Comparison of ENCODE assay signal across 8 mouse cellular contexts in the genomic region with DNA sequence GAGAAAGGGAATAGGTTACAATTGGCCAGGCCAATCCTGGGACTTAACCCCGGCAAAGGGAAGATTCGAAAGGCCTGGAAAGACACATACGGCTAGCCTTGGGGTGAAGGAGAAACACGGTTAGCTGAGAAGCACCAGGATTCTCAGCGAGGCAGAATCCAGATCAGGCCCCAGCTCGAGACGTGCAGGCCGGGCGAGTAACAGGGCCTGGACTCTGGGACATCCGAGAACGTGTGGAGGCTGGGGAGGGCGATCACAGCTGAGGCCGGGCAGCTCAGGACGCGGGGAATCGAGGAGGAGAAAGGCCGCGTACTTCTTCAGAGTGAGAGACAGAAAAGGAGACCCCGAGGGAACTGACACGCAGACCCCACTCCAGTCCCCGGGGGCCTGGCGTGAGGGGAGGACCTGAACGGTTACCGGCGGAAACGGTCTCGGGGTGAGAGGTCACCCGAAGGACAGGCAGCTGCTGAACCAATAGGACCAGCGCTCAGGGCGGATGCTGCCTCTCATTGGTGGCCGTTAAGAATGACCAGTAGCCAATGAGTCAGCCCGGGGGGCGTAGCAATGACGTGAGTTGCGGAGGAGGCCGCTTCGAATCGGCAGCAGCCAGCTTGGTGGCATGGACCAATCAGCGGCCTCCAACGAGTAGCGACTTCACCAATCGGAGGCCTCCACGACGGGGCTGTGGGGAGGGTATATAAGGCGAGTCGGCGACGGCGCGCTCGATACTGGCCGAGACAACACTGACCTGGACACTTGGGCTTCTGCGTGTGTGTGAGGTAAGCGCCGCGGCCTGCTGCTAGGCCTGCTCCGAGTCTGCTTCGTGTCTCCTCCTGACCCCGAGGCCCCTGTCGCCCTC. TPM values are rescaled to one million over a fixed set of nuclear protein-coding genes. Genes with fewer than 3 reads are reported as not detected.
DNase-seq lines count a peak whose midpoint lies in the region; ATAC-seq and TF ChIP-seq lines count a peak whose summit lies in the region.

A gene (plus strand): TSS at position 603 of the 859 bp plus-strand sequence.

- peaks cover 2 to 16% of the 10 kb centered on the region in 2 experiments for H3K4me1 ChIP-seq in MEL (ENCODE audit: control insufficient read depth in 1 of 2, insufficient read depth in 2 of 2, low read length in 2 of 2)
- H3K4me1 ChIP-seq in cerebellum, adult 2 months (ENCODE audit: control insufficient read depth, insufficient read depth, low read length): peaks cover 16% of the 10 kb centered on the region; the same call in 1 of the 2 replicates
- H3K4me1 ChIP-seq in forebrain, postnatal 0 days (ENCODE audit: insufficient read depth): peaks cover 21% of the 10 kb centered on the region
- H3K4me1 ChIP-seq in lung, embryonic 15.5 days: peaks cover 38% of the 10 kb centered on the region

- peak; percentile 100 for DNase-seq in MEL (ENCODE audit: low read depth, low spot score)
- DNase-seq in cerebellum, adult 2 months: peak; percentile 99 to 100
- DNase-seq in forebrain, postnatal 0 days: peak; percentile 100
- peak; percentile 99 for DNase-seq in heart, postnatal 4 days
- peak; percentile 100 for DNase-seq in layer of hippocampus, adult 8-10 months (ENCODE audit: low spot score in 2 of 2)
- peak; percentile 100 for DNase-seq in ovary, adult 18-20 months (ENCODE audit: low spot score)
- DNase-seq in thymus, postnatal 0 days (ENCODE audit: low spot score): peak; percentile 100

- peak within 1 kb of the TSS; percentile 79 for H3K27ac ChIP-seq in MEL (ENCODE audit: control insufficient read depth, low read depth, low read length)
- H3K27ac ChIP-seq in cerebellum, adult 2 months (ENCODE audit: insufficient read depth, low read length): peak within 1 kb of the TSS; percentile 86
- peak within 1 kb of the TSS; percentile 91 for H3K27ac ChIP-seq in forebrain, postnatal 0 days (ENCODE audit: low read depth, low read length)
- H3K27ac ChIP-seq in lung, embryonic 15.5 days: peak within 1 kb of the TSS; percentile 81

- TF ChIP-seq CTCF in MEL (IDR thresholded peaks at IDR 0.05 in 2 of 3, conservative IDR thresholded peaks at IDR 0.05 in 1 of 3; ENCODE audit: control insufficient read depth in 1 of 3, insufficient read depth in 1 of 3, low read depth in 2 of 3, low read length in 3 of 3, poor library complexity in 1 of 3, severe bottlenecking in 1 of 3): no peak
- no peak for TF ChIP-seq CTCF in cerebellum, adult 2 months (IDR thresholded peaks at IDR 0.05; ENCODE audit: borderline replicate concordance, insufficient read depth, low read depth, low read length)
- TF ChIP-seq CTCF in forebrain, postnatal 0 days (IDR thresholded peaks at IDR 0.05; ENCODE audit: low read depth): no peak

- peaks cover 36 to 40% of the 10 kb centered on the region in 2 experiments for H3K36me3 ChIP-seq in MEL (ENCODE audit: control insufficient read depth in 1 of 2, insufficient read depth in 2 of 2, low read length in 2 of 2)
- peaks cover 31% of the 10 kb centered on the region for H3K36me3 ChIP-seq in forebrain, postnatal 0 days (ENCODE audit: insufficient read depth)
- H3K36me3 ChIP-seq in lung, embryonic 15.5 days: peaks cover 30% of the 10 kb centered on the region

- H3K4me3 ChIP-seq in MEL (ENCODE audit: control insufficient read depth in 1 of 2, insufficient read depth in 1 of 2, low read depth in 2 of 2, low read length in 2 of 2): peak within 1 kb of the TSS; percentile 75 to 92
- H3K4me3 ChIP-seq in cerebellum, adult 2 months (replicated peaks; ENCODE audit: insufficient read depth, low read depth, low read length): peak within 1 kb of the TSS; percentile 89
- H3K4me3 ChIP-seq in forebrain, postnatal 0 days (ENCODE audit: low read depth, low read length): peak within 1 kb of the TSS; percentile 93
- peak within 1 kb of the TSS; percentile 80 for H3K4me3 ChIP-seq in lung, embryonic 15.5 days

- TF ChIP-seq EP300 in MEL (IDR thresholded peaks at IDR 0.05; ENCODE audit: low read depth in 1 of 2, low read length in 2 of 2): peak in 1 of 2 experiments; percentile 52; a peak in 1 of 4 replicates

- TF ChIP-seq POLR2A in MEL (IDR thresholded peaks at IDR 0.05; ENCODE audit: control insufficient read depth in 1 of 2, insufficient read depth in 1 of 2, low read depth in 1 of 2, low read length in 2 of 2, poor library complexity in 1 of 2): peak; percentile 98 to 100
- peak; percentile 100 for TF ChIP-seq POLR2A in cerebellum, adult 2 months (IDR thresholded peaks at IDR 0.05; ENCODE audit: borderline replicate concordance, insufficient read depth, low read length)

- H3K9ac ChIP-seq in MEL (ENCODE audit: control insufficient read depth, low read depth, low read length, poor library complexity, severe bottlenecking): peak within 1 kb of the TSS; percentile 94
- peak within 1 kb of the TSS; percentile 98 for H3K9ac ChIP-seq in forebrain, postnatal 0 days
- H3K9ac ChIP-seq in lung, embryonic 15.5 days: peak within 1 kb of the TSS; percentile 91

- ATAC-seq in forebrain, postnatal 0 days: peak; percentile 98
- peak; percentile 99 for ATAC-seq in lung, embryonic 15.5 days (ENCODE audit: borderline replicate concordance, extremely low read depth, low FRiP score, low TSS enrichment)

- H3K9me3 ChIP-seq in MEL (replicated peaks; ENCODE audit: insufficient read depth, low read length): no peaks in the 10 kb centered on the region
- H3K9me3 ChIP-seq in forebrain, postnatal 0 days (ENCODE audit: low read length): no peaks in the 10 kb centered on the region
- no peaks in the 10 kb centered on the region for H3K9me3 ChIP-seq in lung, embryonic 15.5 days

- peaks cover 55% of the 10 kb centered on the region for H3K79me2 ChIP-seq in MEL (ENCODE audit: control insufficient read depth, insufficient read depth, low read length, poor library complexity)

- WGBS in cerebellum, adult 2 months: under 1% methylated on average over 60 of the region's 60 CpGs
- 1% methylated on average over 60 of the region's 60 CpGs for WGBS in forebrain, postnatal 0 days
- WGBS in lung, embryonic 15.5 days: under 1% methylated on average over 60 of the region's 60 CpGs

- no peak for TF ChIP-seq RAD21 in MEL (IDR thresholded peaks at IDR 0.05; ENCODE audit: low read depth, low read length)

- no peaks in the 10 kb centered on the region for H3K27me3 ChIP-seq in MEL (ENCODE audit: control insufficient read depth in 1 of 2, insufficient read depth in 2 of 2, low read length in 2 of 2)
- no peaks in the 10 kb centered on the region for H3K27me3 ChIP-seq in cerebellum, adult 2 months (ENCODE audit: control insufficient read depth, insufficient read depth, low read length)
- no peaks in the 10 kb centered on the region for H3K27me3 ChIP-seq in forebrain, postnatal 0 days (ENCODE audit: insufficient read depth, low read length)
- no peaks in the 10 kb centered on the region for H3K27me3 ChIP-seq in lung, embryonic 15.5 days

- peak within 1 kb of the TSS; percentile 71 for H3K4me2 ChIP-seq in forebrain, postnatal 0 days (ENCODE audit: low read depth)
- H3K4me2 ChIP-seq in lung, embryonic 15.5 days: peak within 1 kb of the TSS; percentile 62

TF ChIP-seq in MEL, 35 proteins besides CTCF, POLR2A, EP300 and RAD21 (continues in another document):
- no peak for TF ChIP-seq BHLHE40 (IDR thresholded peaks at IDR 0.05; ENCODE audit: borderline replicate concordance, low read depth, low read length)
- peak; percentile 74; the same call in 1 of the 2 replicates for TF ChIP-seq UBTF (IDR thresholded peaks at IDR 0.05; ENCODE audit: borderline replicate concordance, insufficient read depth, low read depth, low read length)
- TF ChIP-seq TAL1 (IDR thresholded peaks at IDR 0.05; ENCODE audit: low read length): no peak
- TF ChIP-seq USF1 (IDR thresholded peaks at IDR 0.05; ENCODE audit: low read depth, low read length): 0 out of 2 replicates have a peak, but pooled peaks have one; percentile 5
- no peak for TF ChIP-seq USF2 (IDR thresholded peaks at IDR 0.05; ENCODE audit: borderline replicate concordance in 1 of 2, insufficient read depth in 1 of 2, low read depth in 1 of 2, low read length in 2 of 2)
- no peak for TF ChIP-seq MEF2A (IDR thresholded peaks at IDR 0.05; ENCODE audit: extremely low read depth, insufficient replicate concordance, low read depth, low read length, poor library complexity, severe bottlenecking)
- TF ChIP-seq CHD2 (IDR thresholded peaks at IDR 0.05; ENCODE audit: low read length): peak; percentile 94
- no peak for TF ChIP-seq CHD1 (IDR thresholded peaks at IDR 0.05; ENCODE audit: low read depth, low read length)
- TF ChIP-seq HCFC1 (IDR thresholded peaks at IDR 0.05; ENCODE audit: low read depth, low read length): peak; percentile 93
- no peak for TF ChIP-seq GATA1 (IDR thresholded peaks at IDR 0.05; ENCODE audit: low read depth, low read length)
- TF ChIP-seq POLR2AphosphoS5 (IDR thresholded peaks at IDR 0.05; ENCODE audit: borderline replicate concordance, low read depth, low read length): peak; percentile 99
- no peak for TF ChIP-seq GABPA (IDR thresholded peaks at IDR 0.05; ENCODE audit: low read depth, low read length)
- TF ChIP-seq SMC3 (IDR thresholded peaks at IDR 0.05; ENCODE audit: low read depth, low read length): no peak
- TF ChIP-seq ZMIZ1 (IDR thresholded peaks at IDR 0.05; ENCODE audit: low read depth, low read length): peak; percentile 99
- TF ChIP-seq RCOR1 (IDR thresholded peaks at IDR 0.05; ENCODE audit: low read depth, low read length): no peak
- TF ChIP-seq JUND (IDR thresholded peaks at IDR 0.05; ENCODE audit: low read depth, low read length): peak; percentile 68; the same call in 1 of the 2 replicates
- TF ChIP-seq ELF1 (IDR thresholded peaks at IDR 0.05; ENCODE audit: low read depth, low read length): peak; percentile 49
- TF ChIP-seq NELFE (IDR thresholded peaks at IDR 0.05; ENCODE audit: low read depth, low read length): peak; percentile 100
- TF ChIP-seq MXI1 (IDR thresholded peaks at IDR 0.05; ENCODE audit: low read depth, low read length): peak; percentile 89
- TF ChIP-seq TBP (IDR thresholded peaks at IDR 0.05; ENCODE audit: low read depth, low read length): peak; percentile 99
- no peak for TF ChIP-seq MAFK (IDR thresholded peaks at IDR 0.05; ENCODE audit: borderline replicate concordance, low read depth, low read length)

RNA-seq across cellular contexts. Expression of the gene that starts here (rescaled TPM):
- 914 and 1,250 TPM in 2 replicates for total RNA-seq in MEL (2012; rRNA removed)
- polyA plus RNA-seq in MEL (2012; ENCODE audit: insufficient read depth in 1 of 2, insufficient read length in 2 of 2, low read depth in 1 of 2, low replicate concordance in 2 of 2, missing spikeins in 1 of 2): 100 to 1,000 TPM; 147 to 649 TPM
- 226 and 249 TPM in 2 replicates for polyA plus RNA-seq in cerebellum, adult 2 months (2012; rRNA removed)
- total RNA-seq in forebrain, postnatal 0 days (2014; rRNA removed): 243 and 295 TPM in 2 replicates
- 292 and 294 TPM in 2 replicates for polyA plus RNA-seq in forebrain, postnatal 0 days (2015; fragmentation: Nextera tagmentation; extraction: Ambion mirVana)
- 100 to 1,000 TPM; 417 to 448 TPM for total RNA-seq in heart, postnatal 4 days (2021)
- 100 to 1,000 TPM; 196 to 459 (median 340) TPM for total RNA-seq in layer of hippocampus, adult 8-10 months (2022)
- 1,024 and 1,028 TPM in 2 replicates for polyA plus RNA-seq in lung, embryonic 15.5 days (2015; fragmentation: Nextera tagmentation; extraction: Ambion mirVana)
- polyA plus RNA-seq in thymus, postnatal 0 days (2015; fragmentation: Nextera tagmentation; extraction: Ambion mirVana): 347 and 475 TPM in 2 replicates

Comparison
In these comparisons a context has a peak if more than half of its experiments do, and no peak if none do; other contexts are left out.
1. Peak in every context shown above with its lines: DNase-seq, ATAC-seq, H3K4me3 ChIP-seq and H3K27ac ChIP-seq.